Mouse (Mus musculus) stomach, embryonic 16.5 days (tissue): ENCODE measurements around the gene Krt32. TPM values are rescaled to one million over a fixed set of nuclear protein-coding genes. Genes with fewer than 3 reads are reported as not detected.

Experiments used
- ATAC-seq: fragments of 200-750 bp; cut with Nextera tagmentation; 2 replicates; pipeline ENCODE4 v1.8.0; 2017; ENCODE audit warnings: moderate number of reproducible peaks, moderate TSS enrichment; ENCODE audit not compliant: insufficient read depth, low FRiP score
- H3K27ac ChIP-seq: fragments of 300-500 bp; sonication (generic); 2 replicates; pipeline ENCODE4 v1.5.1; 2014; ENCODE audit warnings: low read length
- H3K27me3 ChIP-seq: fragments of 300-500 bp; sonication (generic); 2 replicates; pipeline ENCODE4 v1.6.1; 2014; ENCODE audit warnings: low read length, control low read depth, mixed read lengths; ENCODE audit not compliant: control insufficient read depth, insufficient read depth
- H3K36me3 ChIP-seq: fragments of 300-500 bp; sonication (generic); 2 replicates; pipeline ENCODE4 v1.6.1; 2014; ENCODE audit warnings: low read length; ENCODE audit not compliant: control insufficient read depth, insufficient read depth
- H3K4me1 ChIP-seq: fragments of 300-500 bp; sonication (generic); 2 replicates; pipeline ENCODE4 v1.6.1; 2014; ENCODE audit warnings: low read length, control low read depth, mixed read lengths; ENCODE audit not compliant: control insufficient read depth, insufficient read depth
- H3K4me2 ChIP-seq: fragments of 300-500 bp; sonication (generic); 2 replicates; pipeline ENCODE4 v1.6.1; 2014; ENCODE audit warnings: low read depth, low read length, mixed read lengths
- H3K4me3 ChIP-seq: fragments of 300-500 bp; sonication (generic); replicated peaks from 2 replicates; pipeline ENCODE4 v1.5.1; 2014; ENCODE audit warnings: mild to moderate bottlenecking, low read length
- H3K9ac ChIP-seq: fragments of 300-500 bp; sonication (generic); 2 replicates; pipeline ENCODE4 v1.6.1; 2014; ENCODE audit warnings: low read length
- H3K9me3 ChIP-seq: fragments of 300-500 bp; sonication (generic); replicated peaks from 2 replicates; pipeline ENCODE4 v1.6.1; 2016; ENCODE audit warnings: low read length, control low read depth; ENCODE audit not compliant: control insufficient read depth
- WGBS: fragments of 180-500 bp; shearing (Covaris S2); extraction: QIAGEN DNeasy Blood & Tissue Kit; methylation state at CpG from one replicate; pipeline ENCODE4 v1.1.7; 2014; 5-methylcytosine and 5-hydroxymethylcytosine counted together
- polyA plus RNA-seq: library from polyadenylated mRNA; unstranded; fragments of >200 nt; fragmentation: Nextera tagmentation; extraction: Ambion mirVana; gene quantifications from 2 replicates; pipeline ENCODE4 v1.2.1, GENCODE M21; 2015

The Krt32 gene
- polyA plus RNA-seq, 1 experiment from 2014 or later: 0.40 TPM

- no peak within 1 kb of the TSS for H3K27ac ChIP-seq
- no peak within 1 kb of the TSS for H3K9ac ChIP-seq
- H3K27me3 ChIP-seq: no peaks in the 10 kb centered on the region
- no peaks in the 10 kb centered on the region for H3K4me1 ChIP-seq
- H3K9me3 ChIP-seq: no peaks in the 10 kb centered on the region
- no peak within 1 kb of the TSS for H3K4me2 ChIP-seq
- no peaks in the 10 kb centered on the region for H3K36me3 ChIP-seq
- H3K4me3 ChIP-seq: no peak within 1 kb of the TSS
- 82% methylated on average over 6 of the region's 6 CpGs for whole genome bisulfite sequencing
- no peak for ATAC-seq
These were observed 17.6 kb upstream of the Krt32 start, which contains the start of gene Krt36 for GRCm38 (mm10) chr11:100105576-100106122. Gene Krt36, minus strand, starts transcription at chr11:100105626.

DNA sequence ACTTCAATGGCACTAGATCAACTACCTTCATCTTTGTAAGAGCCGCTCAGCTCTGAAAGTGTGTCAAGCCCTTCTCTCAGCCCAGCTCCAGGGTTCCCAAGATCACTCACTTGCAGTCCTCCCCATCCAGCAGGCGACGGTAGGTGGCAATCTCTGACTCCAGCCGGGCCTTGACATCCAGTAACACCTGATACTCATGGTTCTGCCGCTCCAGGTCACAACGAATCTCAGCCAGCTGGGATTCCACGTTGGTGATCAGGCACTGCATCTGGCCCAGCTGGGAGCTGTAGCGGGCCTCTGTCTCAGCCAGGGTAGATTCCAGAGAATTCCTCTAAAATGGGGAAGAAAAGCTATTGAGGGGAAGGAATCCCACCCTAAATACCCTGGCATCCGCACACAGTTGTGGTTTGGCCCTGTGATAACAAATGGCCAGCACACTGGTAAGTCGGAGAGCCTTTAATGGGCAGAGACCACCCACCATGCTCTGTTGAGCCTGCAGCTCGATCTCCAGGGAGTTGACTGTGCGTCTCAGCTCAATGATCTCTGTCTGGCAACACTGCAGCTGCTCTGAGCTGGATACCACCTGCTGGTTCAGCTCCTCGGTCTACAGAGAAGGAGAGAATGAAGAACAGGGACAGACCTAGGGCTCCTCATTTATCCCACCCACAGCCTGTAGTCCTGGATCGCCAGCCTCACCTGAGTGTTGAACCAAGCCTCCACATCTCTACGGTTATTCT is 14.8 kb upstream of the Krt32 start:
- H3K4me3 ChIP-seq: no peak overlapping the region
- H3K9me3 ChIP-seq: no peaks in the 10 kb centered on the region
- H3K27ac ChIP-seq: no peak overlapping the region; the same call in 1 of the 2 replicates
- H3K4me2 ChIP-seq: no peak overlapping the region
- H3K36me3 ChIP-seq: no peaks in the 10 kb centered on the region
- ATAC-seq: no peak
- H3K27me3 ChIP-seq: no peaks in the 10 kb centered on the region
- 61% methylated on average over 15 of the region's 15 CpGs for WGBS
- peaks cover 3% of the 10 kb centered on the region; the same call in 1 of the 2 replicates for H3K4me1 ChIP-seq
- H3K9ac ChIP-seq: no peak overlapping the region

DNA sequence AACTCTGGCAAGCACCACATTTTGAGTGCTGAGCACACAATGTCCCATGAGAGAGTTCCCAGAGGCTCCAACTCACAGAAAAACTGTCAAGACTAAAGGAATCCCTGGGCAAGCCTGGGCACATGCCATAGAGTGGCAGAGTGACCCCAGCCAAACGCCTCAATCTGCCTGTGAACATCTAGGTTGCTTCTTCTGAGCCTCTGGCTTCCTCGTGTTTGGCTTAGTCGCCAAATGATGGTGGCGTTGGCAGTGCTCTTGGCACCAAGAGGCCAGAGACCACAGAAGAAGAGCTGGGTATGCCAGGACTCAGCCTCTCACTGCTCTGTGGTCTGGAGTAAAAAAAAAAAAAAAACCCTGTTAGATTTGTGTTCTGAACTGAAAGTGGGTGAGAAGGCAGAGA is 12.4 kb upstream of the Krt32 start:
- no peaks in the 10 kb centered on the region for H3K36me3 ChIP-seq
- H3K27me3 ChIP-seq: no peaks in the 10 kb centered on the region
- no peak overlapping the region for H3K9ac ChIP-seq
- H3K4me2 ChIP-seq: no peak overlapping the region
- H3K4me3 ChIP-seq: no peak overlapping the region
- peak overlapping the region; percentile 31 for H3K27ac ChIP-seq
- H3K4me1 ChIP-seq: peaks cover 5% of the 10 kb centered on the region; the same call in 1 of the 2 replicates
- 80% methylated on average over 4 of the region's 4 CpGs for WGBS
- no peak for ATAC-seq
- no peaks in the 10 kb centered on the region for H3K9me3 ChIP-seq

DNA sequence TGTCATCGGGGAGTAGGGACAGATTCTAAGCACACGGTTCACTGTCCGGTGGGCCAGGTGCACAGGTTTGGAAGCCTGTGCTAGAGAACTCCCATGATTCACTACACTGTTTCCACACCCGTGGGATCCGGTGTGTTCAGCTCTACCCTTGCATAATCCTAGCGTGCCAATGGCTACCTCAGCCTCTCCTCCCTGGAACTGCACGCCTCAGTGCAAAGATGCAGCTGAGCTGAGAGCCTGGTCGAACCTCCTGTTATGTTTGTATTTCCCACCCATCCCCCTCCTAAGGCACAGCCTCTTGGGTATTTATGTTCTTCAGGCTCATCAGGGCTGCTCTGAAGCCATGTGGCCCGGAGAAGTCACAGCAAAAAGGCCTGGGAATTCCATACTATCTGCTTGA is 9.8 kb upstream of the Krt32 start:
- no peaks in the 10 kb centered on the region for H3K9me3 ChIP-seq
- ATAC-seq: peak; percentile 12; the same call in 1 of the 2 replicates
- peaks cover 5% of the 10 kb centered on the region; the same call in 1 of the 2 replicates for H3K4me1 ChIP-seq
- H3K36me3 ChIP-seq: no peaks in the 10 kb centered on the region
- no peak overlapping the region for H3K4me3 ChIP-seq
- H3K27me3 ChIP-seq: no peaks in the 10 kb centered on the region
- H3K4me2 ChIP-seq: no peak overlapping the region
- peak overlapping the region; percentile 38 for H3K27ac ChIP-seq
- H3K9ac ChIP-seq: no peak overlapping the region
- 55% methylated on average over 9 of the region's 9 CpGs for WGBS

GRCm38 (mm10) chr11:100096141-100096540 is 8.1 kb upstream of the Krt32 start, which contains the start of gene Krt35:
Gene Krt35, minus strand, starts transcription at chr11:100096241.
- Histone ChIP-seq H3K9ac (no peak within 1 kb of the TSS), H3K4me3 (no peak within 1 kb of the TSS), H3K9me3 (no peaks in the 10 kb centered on the region), H3K4me1 (peaks cover 5% of the 10 kb centered on the region; the same call in 1 of the 2 replicates), H3K27ac (no peak within 1 kb of the TSS; the same call in 1 of the 2 replicates), H3K4me2 (no peak within 1 kb of the TSS), H3K36me3 (no peaks in the 10 kb centered on the region), H3K27me3 (no peaks in the 10 kb centered on the region)
- no peak for ATAC-seq
- 88% methylated on average over 9 of the region's 9 CpGs for WGBS

DNA sequence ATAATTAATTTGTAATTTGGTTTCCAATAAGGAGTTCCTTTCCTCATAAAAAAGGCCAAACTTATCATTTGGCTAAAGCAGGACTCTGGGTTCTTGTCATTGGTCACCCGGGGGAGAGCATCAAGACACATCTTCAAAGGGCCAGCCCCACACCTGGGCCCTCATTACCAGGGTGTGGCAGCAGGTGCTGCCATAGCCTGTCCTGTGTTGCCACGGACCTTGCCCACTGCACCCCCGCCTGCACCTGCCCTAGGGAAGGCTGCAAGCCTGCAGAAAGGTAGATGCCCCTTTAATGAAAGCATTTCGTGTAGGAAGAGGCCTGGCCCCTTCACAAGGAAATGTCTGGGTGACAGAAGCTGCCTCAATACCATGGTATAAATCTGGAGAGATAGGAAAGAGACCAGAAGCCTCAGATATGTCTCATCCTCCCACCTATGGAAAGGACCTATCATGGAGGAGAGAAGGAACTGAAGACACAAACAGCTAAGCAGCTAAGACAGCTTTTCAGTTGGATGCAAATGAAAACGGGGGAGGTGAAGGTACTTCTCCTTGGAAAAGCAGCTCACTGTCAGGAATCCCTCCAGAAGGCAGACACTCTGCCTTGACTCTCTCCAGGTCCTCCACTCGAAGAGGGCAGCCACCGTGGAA is 476 bp upstream of the Krt32 start:
- Histone ChIP-seq H3K4me1 (no peaks in the 10 kb centered on the region), H3K27ac (no peak overlapping the region), H3K4me2 (no peak overlapping the region), H3K9me3 (no peaks in the 10 kb centered on the region), H3K27me3 (no peaks in the 10 kb centered on the region), H3K9ac (no peak overlapping the region), H3K36me3 (no peaks in the 10 kb centered on the region), H3K4me3 (no peak overlapping the region)
- 61% methylated on average over 7 of the region's 7 CpGs for whole genome bisulfite sequencing
- no peak for ATAC-seq

- ATAC-seq: peak; percentile 78; the same call in 1 of the 2 replicates
- Histone ChIP-seq H3K27me3 (no peaks in the 10 kb centered on the region), H3K36me3 (no peaks in the 10 kb centered on the region), H3K9me3 (no peaks in the 10 kb centered on the region), H3K9ac (no peak overlapping the region), H3K27ac (peak overlapping the region; percentile 87; the same call in 1 of the 2 replicates), H3K4me2 (no peak overlapping the region), H3K4me1 (no peaks in the 10 kb centered on the region), H3K4me3 (no peak overlapping the region)
- WGBS: 41% methylated on average over 1 of the region's 1 CpGs
These were observed 14.2 kb downstream of the Krt32 start for GRCm38 (mm10) chr11:100073873-100074272.

- Histone ChIP-seq H3K9ac (0 out of 2 replicates have a peak overlapping the region, but pooled peaks have one; percentile 10), H3K9me3 (no peaks in the 10 kb centered on the region), H3K4me2 (0 out of 2 replicates have a peak overlapping the region, but pooled peaks have one; percentile 13), H3K27me3 (no peaks in the 10 kb centered on the region), H3K4me1 (0 out of 2 replicates have a peak, but pooled peaks cover 6% of the 10 kb centered on the region), H3K4me3 (no peak overlapping the region), H3K27ac (peak overlapping the region; percentile 76), H3K36me3 (no peaks in the 10 kb centered on the region)
- 62% methylated on average over 17 of the region's 17 CpGs for WGBS
- ATAC-seq: peak; percentile 90
These were observed 20.6 kb downstream of the Krt32 start for GRCm38 (mm10) chr11:100067293-100068036.
